Mouse (Mus musculus) neural tube, embryonic 11.5 days (tissue): Measurements from ENCODE around the gene Emcn. TPM values are rescaled to one million over a fixed set of nuclear protein-coding genes. Genes with fewer than 3 reads are reported as not detected.

ENCODE experiments used
- ATAC-seq: fragments of 200-750 bp; cut with Nextera tagmentation; 2 replicates; pipeline ENCODE4 v1.8.0; 2017; ENCODE audit warnings: moderate number of reproducible peaks, mild to moderate bottlenecking, moderate TSS enrichment, moderate library complexity; ENCODE audit not compliant: insufficient read depth, low FRiP score, low TSS enrichment
- DNase-seq: peaks from one replicate; pipeline ENCODE4 v3.0.0-alpha.2; 2015; ENCODE audit warnings: low spot score
- H3K27ac ChIP-seq: fragments of 300-500 bp; sonication (generic); 2 replicates; pipeline ENCODE4 v1.5.1; 2014; ENCODE audit warnings: low read depth, mild to moderate bottlenecking, low read length
- H3K27me3 ChIP-seq: fragments of 300-500 bp; sonication (generic); 2 replicates; pipeline ENCODE4 v1.6.1; 2014; ENCODE audit warnings: mild to moderate bottlenecking, low read length, mixed read lengths; ENCODE audit not compliant: control insufficient read depth, insufficient read depth
- H3K36me3 ChIP-seq: fragments of 300-500 bp; sonication (generic); 2 replicates; pipeline ENCODE4 v1.6.1; 2014; ENCODE audit warnings: mild to moderate bottlenecking, low read length, moderate library complexity, mixed read lengths; ENCODE audit not compliant: control insufficient read depth, insufficient read depth
- H3K4me1 ChIP-seq: fragments of 300-500 bp; sonication (generic); 2 replicates; pipeline ENCODE4 v1.6.1; 2014; ENCODE audit warnings: low read length, mixed read lengths; ENCODE audit not compliant: control insufficient read depth, insufficient read depth
- H3K4me2 ChIP-seq: fragments of 300-500 bp; sonication (generic); 2 replicates; pipeline ENCODE4 v1.6.1; 2014; ENCODE audit warnings: low read depth, mild to moderate bottlenecking, moderate library complexity
- H3K4me3 ChIP-seq: fragments of 300-500 bp; sonication (generic); 2 replicates; pipeline ENCODE4 v1.5.1; 2014; ENCODE audit warnings: low read depth, low read length
- H3K9ac ChIP-seq: fragments of 300-500 bp; sonication (generic); 2 replicates; pipeline ENCODE4 v1.6.1; 2014; ENCODE audit warnings: mild to moderate bottlenecking, low read length
- H3K9me3 ChIP-seq: fragments of 300-500 bp; sonication (generic); 2 replicates; pipeline ENCODE4 v1.6.1; 2016; ENCODE audit warnings: low read length; ENCODE audit not compliant: control insufficient read depth
- WGBS: fragments of 180-500 bp; shearing (Covaris S2); extraction: QIAGEN DNeasy Blood & Tissue Kit; methylation state at CpG from one replicate; pipeline ENCODE4 v1.1.7; 2014; 5-methylcytosine and 5-hydroxymethylcytosine counted together
- polyA plus RNA-seq: library from polyadenylated mRNA; unstranded; fragments of >200 nt; fragmentation: Nextera tagmentation; extraction: Ambion mirVana; gene quantifications from 2 replicates; pipeline ENCODE4 v1.2.1, GENCODE M21; 2014

The Emcn gene
- polyA plus RNA-seq, 1 experiment from 2014 or later, result 32.0 TPM

DNA sequence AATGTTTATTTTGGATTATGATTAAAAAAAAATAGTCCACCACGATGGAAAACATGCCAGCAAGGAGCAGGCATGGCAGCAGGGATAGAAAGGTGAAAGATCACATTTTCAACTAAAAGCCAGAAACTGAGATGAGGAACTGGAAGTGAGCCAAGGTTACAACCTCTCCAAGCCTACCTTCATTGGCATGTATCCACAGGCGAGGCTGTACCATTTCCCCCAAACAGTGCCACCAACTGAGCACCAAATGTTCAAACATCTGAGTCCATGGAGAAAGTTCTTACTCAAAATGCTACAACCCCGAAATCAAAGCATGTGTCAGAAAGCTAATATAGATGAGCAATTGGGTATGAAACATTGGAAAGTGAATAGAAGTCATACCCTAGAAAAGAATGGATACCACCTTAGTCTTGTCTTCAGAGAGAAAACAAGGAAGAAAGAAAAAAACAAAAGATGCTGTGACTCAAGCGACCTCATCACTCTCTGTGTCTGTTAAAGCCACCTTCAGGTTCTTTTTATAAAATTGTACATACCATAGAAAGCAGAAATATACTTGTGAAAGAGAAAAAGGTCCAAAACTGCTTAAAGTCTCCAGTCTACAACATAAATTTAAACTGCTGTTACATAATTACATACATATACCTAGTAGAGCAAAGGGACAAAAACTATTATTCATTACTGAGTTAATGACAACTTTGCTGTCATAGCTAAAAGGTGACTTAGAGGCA is 124.2 kb downstream of the Emcn start:
- ATAC-seq (no peak), DNase-seq (no peak)
- no peak overlapping the region for H3K4me3 ChIP-seq
- no peaks in the 10 kb centered on the region for H3K9me3 ChIP-seq
- no peak overlapping the region for H3K27ac ChIP-seq
- no peaks in the 10 kb centered on the region for H3K4me1 ChIP-seq
- no peak overlapping the region for H3K4me2 ChIP-seq
- no peaks in the 10 kb centered on the region for H3K36me3 ChIP-seq
- WGBS, result 83% methylated on average over 4 of the region's 4 CpGs
- no peaks in the 10 kb centered on the region for H3K27me3 ChIP-seq
- H3K9ac ChIP-seq, result no peak overlapping the region

DNA sequence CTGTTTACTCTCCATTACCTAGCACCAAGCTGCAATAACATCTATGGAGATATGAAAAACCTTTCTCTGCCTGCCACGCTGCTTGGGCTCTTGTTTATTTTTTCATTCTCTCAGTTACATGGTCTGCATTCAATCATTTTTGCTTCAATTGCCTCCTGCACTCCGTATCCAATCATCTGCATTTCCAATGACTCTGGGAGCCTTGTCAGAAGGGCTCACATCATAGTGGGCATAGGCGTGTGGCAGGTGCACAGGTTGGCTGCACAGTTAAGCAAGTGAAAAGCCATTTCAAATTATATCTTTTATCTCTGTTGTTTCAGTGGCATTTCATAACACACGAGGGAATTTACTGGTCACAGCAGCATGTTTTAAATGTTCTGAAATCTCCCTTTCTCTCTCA is 125.1 kb downstream of the Emcn start:
- WGBS, result 77% methylated on average over 4 of the region's 4 CpGs
- no peaks in the 10 kb centered on the region for H3K36me3 ChIP-seq

DNA sequence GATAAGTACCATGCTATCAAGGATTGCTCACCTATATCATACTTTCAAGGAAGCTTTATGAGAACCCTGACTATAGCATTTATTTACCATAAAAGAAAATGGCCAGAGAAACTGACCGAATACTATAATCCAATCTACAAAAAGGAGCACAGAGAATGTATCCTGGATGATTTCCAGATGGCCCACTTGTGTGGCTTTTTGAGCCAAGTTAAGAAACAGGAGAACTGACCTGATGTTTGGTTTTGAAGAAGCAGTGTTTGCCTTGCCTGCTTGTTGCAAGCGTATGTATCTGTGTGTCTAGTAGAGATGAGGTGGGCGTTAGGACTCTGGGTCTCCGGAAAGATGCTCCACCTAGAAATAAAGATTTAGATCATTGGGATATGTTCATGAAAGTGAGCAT is 125.9 kb downstream of the Emcn start:
- Histone ChIP-seq H3K9me3 (no peaks in the 10 kb centered on the region), H3K27me3 (no peaks in the 10 kb centered on the region), H3K4me3 (no peak overlapping the region), H3K27ac (no peak overlapping the region), H3K4me2 (no peak overlapping the region), H3K36me3 (no peaks in the 10 kb centered on the region), H3K4me1 (no peaks in the 10 kb centered on the region), H3K9ac (no peak overlapping the region)
- no peak for DNase-seq
- no peak for ATAC-seq
- WGBS, result 89% methylated on average over 4 of the region's 4 CpGs

More for the DNA sequence above, 125.1 kb downstream of the Emcn start:
- Histone ChIP-seq H3K27me3 (no peaks in the 10 kb centered on the region), H3K4me3 (no peak overlapping the region), H3K4me2 (no peak overlapping the region), H3K27ac (no peak overlapping the region), H3K9ac (no peak overlapping the region), H3K9me3 (no peaks in the 10 kb centered on the region), H3K4me1 (no peaks in the 10 kb centered on the region)
- DNase-seq (no peak), ATAC-seq (no peak)

DNA sequence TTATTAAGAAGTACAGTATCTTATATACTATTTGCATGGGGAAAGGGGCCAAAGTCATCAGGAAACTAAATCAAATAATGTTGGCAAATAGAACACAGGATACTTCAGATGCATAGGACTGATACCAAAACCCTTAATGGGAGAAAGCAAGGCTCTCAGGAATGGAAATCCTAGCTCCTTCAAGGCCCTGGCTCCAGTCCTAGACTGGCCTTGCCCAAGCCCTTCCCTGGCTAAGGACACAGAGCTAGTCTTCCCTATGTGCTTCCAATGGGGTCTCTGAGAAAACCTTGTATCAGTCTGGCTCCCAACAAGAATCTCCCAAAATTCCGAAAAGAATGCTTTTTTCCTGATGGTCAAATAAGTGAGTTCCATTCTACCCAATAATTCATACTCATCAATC is 126.5 kb downstream of the Emcn start:
- H3K4me2 ChIP-seq, result no peak overlapping the region
- no peak overlapping the region for H3K27ac ChIP-seq
- H3K4me1 ChIP-seq, result no peaks in the 10 kb centered on the region
- H3K36me3 ChIP-seq, result no peaks in the 10 kb centered on the region
- DNase-seq, result no peak
- H3K4me3 ChIP-seq, result no peak overlapping the region
- no peak for ATAC-seq
- H3K9me3 ChIP-seq, result no peaks in the 10 kb centered on the region
- H3K27me3 ChIP-seq, result no peaks in the 10 kb centered on the region
- no peak overlapping the region for H3K9ac ChIP-seq
- 100% methylated on average over 1 of the region's 1 CpGs for WGBS

DNA sequence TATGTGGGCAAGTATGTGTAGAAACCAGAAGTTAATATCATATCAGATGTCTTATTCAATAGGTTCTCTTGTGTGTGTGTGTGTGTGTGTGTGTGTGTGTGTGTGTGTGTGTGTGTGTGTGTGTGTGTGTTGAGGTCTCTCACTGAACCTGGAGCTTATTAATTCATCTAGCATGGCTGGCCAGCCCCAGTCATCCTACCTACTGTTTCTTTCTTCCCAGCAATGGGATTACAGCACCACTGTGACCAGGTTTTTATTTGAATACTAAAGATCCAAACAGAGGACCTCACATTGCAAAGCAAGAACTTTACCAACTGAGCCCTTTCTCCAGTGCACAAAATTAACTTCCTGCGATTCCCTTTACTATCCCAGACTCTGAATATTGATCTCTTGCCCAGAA is 131.3 kb downstream of the Emcn start:
- H3K4me1 ChIP-seq, result no peaks in the 10 kb centered on the region
- WGBS, result 93% methylated on average over 1 of the region's 1 CpGs
- H3K36me3 ChIP-seq, result no peaks in the 10 kb centered on the region
- no peak overlapping the region for H3K4me2 ChIP-seq
- no peaks in the 10 kb centered on the region for H3K9me3 ChIP-seq
- DNase-seq (no peak), ATAC-seq (no peak)
- no peak overlapping the region for H3K9ac ChIP-seq
- H3K27ac ChIP-seq, result no peak overlapping the region
- H3K4me3 ChIP-seq, result no peak overlapping the region
- H3K27me3 ChIP-seq, result no peaks in the 10 kb centered on the region

DNA sequence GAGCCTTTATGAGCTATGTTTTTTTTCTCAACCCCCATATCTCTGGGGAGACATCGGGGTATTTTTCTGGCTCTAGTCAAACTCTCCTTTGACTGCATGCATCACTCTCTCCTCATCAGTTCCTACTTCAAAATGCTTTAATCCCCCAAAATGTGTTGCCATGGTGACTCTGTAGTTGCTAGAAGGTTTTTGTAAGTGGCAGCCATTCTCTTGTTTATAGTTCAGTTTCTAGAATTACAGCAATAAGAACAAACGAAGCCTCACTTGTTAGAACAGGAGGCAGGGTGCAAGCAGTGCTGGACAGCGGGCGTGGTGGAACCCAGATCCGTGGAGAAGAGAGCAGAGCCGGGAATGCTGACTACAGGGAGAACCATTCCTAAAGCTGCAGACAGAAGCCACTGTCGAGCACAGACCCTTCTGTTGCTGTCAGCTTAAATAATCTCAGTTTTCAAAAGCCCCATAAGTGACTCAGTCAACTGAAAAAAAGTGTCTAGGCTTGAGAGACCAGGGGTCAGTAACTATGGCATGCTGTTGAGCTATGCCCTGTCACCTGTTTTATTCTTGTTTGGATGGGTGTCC is 139.0 kb downstream of the Emcn start:
- Histone ChIP-seq H3K9me3 (no peaks in the 10 kb centered on the region), H3K4me1 (no peaks in the 10 kb centered on the region), H3K4me2 (no peak overlapping the region), H3K36me3 (no peaks in the 10 kb centered on the region), H3K4me3 (no peak overlapping the region), H3K9ac (no peak overlapping the region), H3K27ac (no peak overlapping the region), H3K27me3 (no peaks in the 10 kb centered on the region)
- WGBS, result 61% methylated on average over 7 of the region's 7 CpGs
- no peak for ATAC-seq
- no peak for DNase-seq

DNA sequence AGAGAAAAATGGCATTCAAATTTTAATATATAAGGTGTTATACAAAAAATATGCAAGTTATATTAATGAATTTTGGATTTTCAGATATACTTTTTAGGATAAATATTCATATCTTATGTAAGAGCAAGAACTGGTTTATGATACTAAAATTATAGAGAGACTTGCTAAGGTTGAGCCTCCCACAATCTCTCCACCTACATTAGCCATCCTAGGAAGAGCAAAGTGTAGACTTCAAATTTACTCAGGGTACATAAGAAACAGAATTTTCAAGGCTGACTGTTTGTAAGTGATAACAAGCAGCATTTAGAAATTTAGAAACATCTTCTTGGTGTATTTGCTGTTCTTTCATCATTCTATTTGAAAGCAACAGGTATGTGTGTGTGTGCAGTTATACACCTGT is 140.3 kb downstream of the Emcn start:
- no peaks in the 10 kb centered on the region for H3K4me1 ChIP-seq
- H3K36me3 ChIP-seq, result no peaks in the 10 kb centered on the region
- no peak overlapping the region for H3K9ac ChIP-seq
- no peaks in the 10 kb centered on the region for H3K27me3 ChIP-seq
- H3K9me3 ChIP-seq, result no peaks in the 10 kb centered on the region
- DNase-seq (no peak), ATAC-seq (no peak)
- H3K4me3 ChIP-seq, result no peak overlapping the region
- no peak overlapping the region for H3K27ac ChIP-seq
- no peak overlapping the region for H3K4me2 ChIP-seq
